ENCODE assay signal across 18 mouse cellular contexts in genomic region chr3:72790611-72791010, GRCm38 (mm10).
A peak's percentile ranks its signal among the peaks of the same experiment; 100 is the strongest.
DNase-seq lines count a peak whose midpoint lies in the region; ATAC-seq lines count a peak whose summit lies in the region.
"Had no signal": no experiment of that assay in that cellular context is flagged by ENCODE, and none has a peak within 500 bp of the region (broad histone marks: within the 10 kb centered on the region; RNA-seq: fewer than 3 reads in every experiment).

No protein-coding gene starts in this region.

- no peaks in the 10 kb centered on the region for H3K27me3 ChIP-seq in forebrain, embryonic 12.5 days
- H3K27me3 ChIP-seq: hindbrain, embryonic 13.5 days; intestine, embryonic 15.5 days; liver, embryonic 12.5 days; lung, embryonic 15.5 days had no signal

- peaks cover 4% of the 10 kb centered on the region for H3K4me1 ChIP-seq in forebrain, embryonic 12.5 days
- H3K4me1 ChIP-seq: heart, embryonic 10.5 days; hindbrain, embryonic 13.5 days; intestine, embryonic 15.5 days; liver, embryonic 12.5 days; lung, embryonic 15.5 days had no signal

- ATAC-seq in forebrain, embryonic 12.5 days (ENCODE audit: low FRiP score), result peak; percentile 87
- ATAC-seq: CD4-positive, CD25-positive, alpha-beta regulatory T cell, adult 4 months; intestine, embryonic 15.5 days; liver, embryonic 12.5 days had no signal

- WGBS in forebrain, embryonic 12.5 days, result 6% methylated on average over 5 of the region's 5 CpGs

- H3K4me2 ChIP-seq in forebrain, embryonic 12.5 days, result no peak overlapping the region
- H3K4me2 ChIP-seq: hindbrain, embryonic 13.5 days; intestine, embryonic 15.5 days; liver, embryonic 12.5 days; lung, embryonic 15.5 days had no signal

- no peaks in the 10 kb centered on the region for H3K9me3 ChIP-seq in forebrain, embryonic 12.5 days
- H3K9me3 ChIP-seq: G1E; heart, embryonic 10.5 days; hindbrain, embryonic 13.5 days; intestine, embryonic 15.5 days; liver, embryonic 12.5 days; lung, embryonic 15.5 days had no signal

- intact Hi-C loops in left cerebral cortex, postnatal 36 days (cut with DNase I), result no loop called here

- H3K9ac ChIP-seq in forebrain, embryonic 12.5 days, result no peak overlapping the region
- H3K9ac ChIP-seq: hindbrain, embryonic 13.5 days; intestine, embryonic 15.5 days; liver, embryonic 12.5 days; lung, embryonic 15.5 days had no signal

- no peak overlapping the region for H3K4me3 ChIP-seq in forebrain, embryonic 12.5 days (replicated peaks)
- H3K4me3 ChIP-seq: heart, embryonic 10.5 days; hindbrain, embryonic 13.5 days; intestine, embryonic 15.5 days; liver, embryonic 12.5 days; lung, embryonic 15.5 days had no signal

- H3K27ac ChIP-seq in forebrain, embryonic 12.5 days, result no peak overlapping the region
- H3K27ac ChIP-seq: heart, embryonic 10.5 days; hindbrain, embryonic 13.5 days; intestine, embryonic 15.5 days; liver, embryonic 12.5 days; lung, embryonic 15.5 days had no signal

- H3K36me3 ChIP-seq in forebrain, embryonic 12.5 days (replicated peaks), result no peaks in the 10 kb centered on the region
- H3K36me3 ChIP-seq: G1E; heart, embryonic 10.5 days; hindbrain, embryonic 13.5 days; intestine, embryonic 15.5 days; liver, embryonic 12.5 days; lung, embryonic 15.5 days had no signal

- peak; percentile 2 for DNase-seq in left cerebral cortex, adult 11 months (ENCODE audit: low spot score)
- DNase-seq in left cerebral cortex, postnatal 36 days (ENCODE audit: low spot score in 2 of 2), result no peak
- DNase-seq in right cerebral cortex, adult 18-20 months, result peak; percentile 0
- no peak for DNase-seq in right cerebral cortex, postnatal 4 days
- DNase-seq in telencephalon, adult 2 months (ENCODE audit: low read depth, low spot score), result peak; percentile 16
- no peak for DNase-seq in kidney, postnatal 25 days
- DNase-seq in T-cell, adult 2 months (ENCODE audit: low spot score), result no peak
- DNase-seq: cerebellum, adult 18-20 months; heart, postnatal 10 days; thymus, adult 2 months had no signal

Comparison
In these comparisons a context has a peak if more than half of its experiments do, and no peak if none do; other contexts are left out.
1. DNase-seq: peak in left cerebral cortex, adult 11 months (single experiment), right cerebral cortex, adult 18-20 months (single experiment) and telencephalon, adult 2 months (single experiment); none in left cerebral cortex, postnatal 36 days (0 of 2), right cerebral cortex, postnatal 4 days (single experiment), kidney, postnatal 25 days (0 of 2) and T-cell, adult 2 months (single experiment).